Mouse (Mus musculus) adrenal gland, postnatal 10 days (tissue): ENCODE measurements around the gene Tnfrsf23. TPM values are rescaled to one million over a fixed set of nuclear protein-coding genes. Genes with fewer than 3 reads are reported as not detected.

Experiments used
- total RNA-seq, 2 experiments: library from RNA; stranded (reverse); gene quantifications; 2 replicates each; pipeline ENCODE4 v1.2.3; 2021

Tnfrsf23 gene
- total RNA-seq, 2 experiments from 2014 or later: 2.4 to 3.0 TPM

Other genes starting within 250 kb of the Tnfrsf23 start
- gene Cdkn1c, start 224.8 kb downstream of the Tnfrsf23 start, total RNA-seq: 100 to 1,000 TPM; 386 to 453 TPM
- gene Slc22a18, start 212.1 kb downstream of the Tnfrsf23 start, total RNA-seq: 10 to 100 TPM in 1 of 2 experiments, 1 to 10 TPM in 1; 6.5 to 15.0 TPM
- gene Phlda2, start 182.7 kb downstream of the Tnfrsf23 start, total RNA-seq: under 1 TPM in 1 of 2 experiments, not detected in 1; 0.82 TPM
- 100 to 1,000 TPM; 135 to 153 TPM for gene Nap1l4, start 136.8 kb downstream of the Tnfrsf23 start, total RNA-seq
- gene Cars, start 85.8 kb downstream of the Tnfrsf23 start, total RNA-seq: 10 to 100 TPM; 38.7 to 56.6 TPM
- gene Tnfrsf26, start 57.1 kb downstream of the Tnfrsf23 start, total RNA-seq: 1 to 10 TPM; 1.1 to 1.5 TPM
- 1 to 10 TPM; 5.2 to 7.0 TPM for gene Tnfrsf22, start 36.2 kb downstream of the Tnfrsf23 start, total RNA-seq
- 10 to 100 TPM; 30.1 to 34.0 TPM for gene Osbpl5, start 71.1 kb upstream of the Tnfrsf23 start, total RNA-seq
- gene Mrgprg, start 81.1 kb upstream of the Tnfrsf23 start, total RNA-seq: under 1 TPM; 0.18 to 0.58 TPM
- gene Mrgpre, start 98.6 kb upstream of the Tnfrsf23 start, total RNA-seq: 1 to 10 TPM; 2.6 to 3.0 TPM
- gene Nadsyn1, start 137.0 kb upstream of the Tnfrsf23 start, total RNA-seq: 10 to 100 TPM; 14.9 TPM
- 100 to 1,000 TPM; 126 to 310 TPM for gene Dhcr7, start 137.3 kb upstream of the Tnfrsf23 start, total RNA-seq
- not detected for gene Gm498, start 181.0 kb upstream of the Tnfrsf23 start, total RNA-seq